Comparison of ENCODE assay signal across 26 mouse cellular contexts in the genomic region with DNA sequence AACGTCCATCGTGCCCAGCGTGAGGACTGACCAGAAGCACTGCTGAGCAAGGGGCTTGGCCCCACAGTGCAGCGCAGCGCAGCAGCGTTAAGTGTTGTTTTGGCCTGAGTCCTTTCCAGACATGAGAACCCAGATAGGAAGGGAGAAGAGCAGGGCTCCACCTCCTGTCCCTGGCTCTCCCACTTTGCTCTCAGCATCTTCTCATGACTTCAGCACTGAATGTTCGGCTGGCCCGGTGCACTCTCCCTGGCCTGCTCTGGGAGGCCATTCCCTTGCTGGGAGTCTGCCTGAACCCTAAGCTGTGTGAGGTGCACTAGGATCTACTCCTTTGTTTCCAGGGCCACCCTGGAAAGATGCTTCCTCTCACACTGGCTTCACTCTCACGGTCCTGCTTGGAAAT.
DNase-seq lines count a peak whose midpoint lies in the region; ATAC-seq lines count a peak whose summit lies in the region.
"Had no signal": no experiment of that assay in that cellular context is flagged by ENCODE, and none has a peak within 500 bp of the region (broad histone marks: within the 10 kb centered on the region; RNA-seq: fewer than 3 reads in every experiment).

No protein-coding gene starts in this region.

- no peaks in the 10 kb centered on the region for H3K9me3 ChIP-seq in forebrain, embryonic 10.5 days
- H3K9me3 ChIP-seq in forebrain, embryonic 14.5 days (replicated peaks; ENCODE audit: control insufficient read depth, low read length): no peaks in the 10 kb centered on the region
- H3K9me3 ChIP-seq in heart, embryonic 10.5 days: no peaks in the 10 kb centered on the region
- no peaks in the 10 kb centered on the region for H3K9me3 ChIP-seq in midbrain, embryonic 10.5 days (replicated peaks)
- no peaks in the 10 kb centered on the region for H3K9me3 ChIP-seq in midbrain, embryonic 16.5 days (replicated peaks; ENCODE audit: control insufficient read depth, low read length, poor library complexity, severe bottlenecking)
- H3K9me3 ChIP-seq: embryonic facial prominence, embryonic 12.5 days; embryonic facial prominence, embryonic 15.5 days; forebrain, embryonic 12.5 days; heart, embryonic 15.5 days; hindbrain, embryonic 12.5 days had no signal

- H3K4me3 ChIP-seq in forebrain, embryonic 10.5 days: no peak overlapping the region
- H3K4me3 ChIP-seq in forebrain, embryonic 14.5 days (ENCODE audit: low read depth, low read length): no peak overlapping the region
- H3K4me3 ChIP-seq in heart, embryonic 10.5 days: no peak overlapping the region
- no peak overlapping the region for H3K4me3 ChIP-seq in midbrain, embryonic 10.5 days
- no peak overlapping the region for H3K4me3 ChIP-seq in midbrain, embryonic 16.5 days (ENCODE audit: low read depth, low read length)
- H3K4me3 ChIP-seq: embryonic facial prominence, embryonic 12.5 days; embryonic facial prominence, embryonic 15.5 days; forebrain, embryonic 12.5 days; heart, adult 2 months; heart, embryonic 12.5 days; heart, embryonic 15.5 days; hindbrain, embryonic 12.5 days had no signal

- H3K4me2 ChIP-seq in forebrain, embryonic 14.5 days (ENCODE audit: low read length): no peak overlapping the region
- H3K4me2 ChIP-seq in midbrain, embryonic 16.5 days (ENCODE audit: low read length): no peak overlapping the region
- H3K4me2 ChIP-seq: embryonic facial prominence, embryonic 12.5 days; embryonic facial prominence, embryonic 15.5 days; forebrain, embryonic 12.5 days; heart, embryonic 12.5 days; heart, embryonic 15.5 days; hindbrain, embryonic 12.5 days had no signal

- no peak overlapping the region for H3K9ac ChIP-seq in forebrain, embryonic 14.5 days (ENCODE audit: low read length)
- H3K9ac ChIP-seq in midbrain, embryonic 16.5 days (ENCODE audit: low read depth, low read length): no peak overlapping the region
- H3K9ac ChIP-seq: embryonic facial prominence, embryonic 12.5 days; embryonic facial prominence, embryonic 15.5 days; forebrain, embryonic 12.5 days; heart, embryonic 12.5 days; heart, embryonic 15.5 days; hindbrain, embryonic 12.5 days had no signal

- peaks cover 76% of the 10 kb centered on the region for H3K4me1 ChIP-seq in forebrain, embryonic 10.5 days
- H3K4me1 ChIP-seq in forebrain, embryonic 14.5 days (ENCODE audit: control insufficient read depth, insufficient read depth, low read length): peaks cover 3% of the 10 kb centered on the region; the same call in 1 of the 2 replicates
- peaks cover 65% of the 10 kb centered on the region for H3K4me1 ChIP-seq in heart, embryonic 10.5 days
- peaks cover 63% of the 10 kb centered on the region for H3K4me1 ChIP-seq in midbrain, embryonic 10.5 days
- peaks cover 18% of the 10 kb centered on the region for H3K4me1 ChIP-seq in midbrain, embryonic 16.5 days (ENCODE audit: control insufficient read depth, insufficient read depth, low read length)

- WGBS in forebrain, embryonic 10.5 days: 41% methylated on average over 9 of the region's 9 CpGs
- WGBS in forebrain, embryonic 14.5 days: 41% methylated on average over 9 of the region's 9 CpGs
- 27% methylated on average over 9 of the region's 9 CpGs for WGBS in heart, embryonic 10.5 days
- 40% methylated on average over 9 of the region's 9 CpGs for WGBS in midbrain, embryonic 10.5 days
- WGBS in midbrain, embryonic 16.5 days: 50% methylated on average over 9 of the region's 9 CpGs

- H3K36me3 ChIP-seq in forebrain, embryonic 10.5 days (replicated peaks): no peaks in the 10 kb centered on the region
- no peaks in the 10 kb centered on the region for H3K36me3 ChIP-seq in forebrain, embryonic 14.5 days (ENCODE audit: control insufficient read depth, insufficient read depth, low read length)
- H3K36me3 ChIP-seq in heart, embryonic 10.5 days: no peaks in the 10 kb centered on the region
- H3K36me3 ChIP-seq in midbrain, embryonic 10.5 days: no peaks in the 10 kb centered on the region
- no peaks in the 10 kb centered on the region for H3K36me3 ChIP-seq in midbrain, embryonic 16.5 days (ENCODE audit: control insufficient read depth, insufficient read depth, low read length)
- H3K36me3 ChIP-seq: embryonic facial prominence, embryonic 12.5 days; forebrain, embryonic 12.5 days; heart, embryonic 12.5 days; heart, embryonic 15.5 days; hindbrain, embryonic 12.5 days had no signal

- no peak for DNase-seq in forebrain, embryonic 10.5 days (ENCODE audit: extremely low spot score, low spot score)
- no peak for DNase-seq in forebrain, embryonic 14.5 days (ENCODE audit: low spot score)
- DNase-seq in heart, embryonic 10.5 days (ENCODE audit: low spot score): no peak
- DNase-seq in heart, adult 9 months (ENCODE audit: low spot score in 2 of 2): no peak
- no peak for DNase-seq in midbrain, embryonic 10.5 days (ENCODE audit: low spot score)
- DNase-seq in MN1 (ENCODE audit: low spot score): no peak
- no peak for DNase-seq in spleen, postnatal 10 days (ENCODE audit: low spot score in 2 of 2)
- DNase-seq: adrenal gland, postnatal 10 days; adrenal gland, postnatal 36 days; cerebellum, adult 18-20 months; cerebellum, adult 9-10 months; cerebellum, postnatal 14 days; gastrocnemius, postnatal 25 days; heart, adult 2 months; heart, postnatal 10 days; heart, postnatal 4 days had no signal

- H3K27ac ChIP-seq in forebrain, embryonic 10.5 days: peak overlapping the region; percentile 65
- no peak overlapping the region for H3K27ac ChIP-seq in forebrain, embryonic 14.5 days (ENCODE audit: low read depth, low read length)
- H3K27ac ChIP-seq in heart, embryonic 10.5 days: peak overlapping the region; percentile 57; the same call in 1 of the 2 replicates
- peak overlapping the region; percentile 70 for H3K27ac ChIP-seq in midbrain, embryonic 10.5 days (replicated peaks)
- no peak overlapping the region for H3K27ac ChIP-seq in midbrain, embryonic 16.5 days (ENCODE audit: low read length)
- H3K27ac ChIP-seq: embryonic facial prominence, embryonic 12.5 days; embryonic facial prominence, embryonic 15.5 days; forebrain, embryonic 12.5 days; heart, adult 2 months; heart, embryonic 15.5 days; hindbrain, embryonic 12.5 days had no signal

- H3K27me3 ChIP-seq in forebrain, embryonic 10.5 days (ENCODE audit: poor library complexity, severe bottlenecking): no peaks in the 10 kb centered on the region
- H3K27me3 ChIP-seq in forebrain, embryonic 14.5 days (replicated peaks; ENCODE audit: control insufficient read depth, insufficient read depth, low read length): no peaks in the 10 kb centered on the region
- no peaks in the 10 kb centered on the region for H3K27me3 ChIP-seq in heart, embryonic 10.5 days (ENCODE audit: insufficient read depth, poor library complexity, severe bottlenecking)
- H3K27me3 ChIP-seq in midbrain, embryonic 10.5 days (ENCODE audit: low read depth, poor library complexity, severe bottlenecking): no peaks in the 10 kb centered on the region
- no peaks in the 10 kb centered on the region for H3K27me3 ChIP-seq in midbrain, embryonic 16.5 days (ENCODE audit: control insufficient read depth, insufficient read depth, low read depth, low read length)
- H3K27me3 ChIP-seq: embryonic facial prominence, embryonic 12.5 days; embryonic facial prominence, embryonic 15.5 days; forebrain, embryonic 12.5 days; heart, embryonic 15.5 days; hindbrain, embryonic 12.5 days; Patski had no signal

- no peak for ATAC-seq in forebrain, embryonic 14.5 days
- no peak for ATAC-seq in midbrain, embryonic 16.5 days
- ATAC-seq: hindbrain, embryonic 16.5 days; intestine, postnatal 0 days; Patski had no signal

Comparison
In these comparisons a context has a peak if more than half of its experiments do, and no peak if none do; other contexts are left out.
1. H3K27ac ChIP-seq: peak in forebrain, embryonic 10.5 days (single experiment), heart, embryonic 10.5 days (single experiment) and midbrain, embryonic 10.5 days (single experiment); none in forebrain, embryonic 14.5 days (single experiment) and midbrain, embryonic 16.5 days (single experiment).